Mouse (Mus musculus) liver, postnatal 0 days (tissue): ENCODE measurements around the gene Gata3.

Experiments
- CTCF ChIP-seq: sonication (generic); IDR thresholded peaks from 2 replicates; pipeline ENCODE4 v1.5.1; 2016; ENCODE audit warnings: antibody characterized with exemption, low read depth
- EP300 ChIP-seq: IDR thresholded peaks from 2 replicates; pipeline ENCODE4 v1.6.1; 2016; ENCODE audit warnings: antibody characterized with exemption, low read depth, mild to moderate bottlenecking

- TF ChIP-seq EP300 (no peak), CTCF (no peak)
These were observed 49.4 kb upstream of the Gata3 start for GRCm38 (mm10) chr2:9939250-9939649.
